Mouse (Mus musculus) limb, embryonic 14.5 days (tissue): ENCODE results near the gene Hipk3. TPM values are rescaled to one million over a fixed set of nuclear protein-coding genes. Genes with fewer than 3 reads are reported as not detected.

Experiments
- ATAC-seq: fragments of 200-750 bp; cut with Nextera tagmentation; 2 replicates; pipeline ENCODE4 v1.8.0; 2017; ENCODE audit warnings: low read depth, moderate number of reproducible peaks, moderate TSS enrichment; ENCODE audit not compliant: low FRiP score
- DNase-seq: peaks from one replicate; pipeline ENCODE4 v3.0.0-alpha.2; 2015; ENCODE audit warnings: low spot score
- H3K27ac ChIP-seq: fragments of 300-500 bp; sonication (generic); replicated peaks from 2 replicates; pipeline ENCODE4 v1.5.1; 2014; ENCODE audit warnings: low read depth, mild to moderate bottlenecking, low read length, moderate library complexity, mixed read lengths
- H3K27me3 ChIP-seq: fragments of 300-500 bp; sonication (generic); 2 replicates; pipeline ENCODE4 v1.6.1; 2014; ENCODE audit warnings: low read length, mixed read lengths; ENCODE audit not compliant: control insufficient read depth, insufficient read depth
- H3K36me3 ChIP-seq: fragments of 300-500 bp; sonication (generic); 2 replicates; pipeline ENCODE4 v1.6.1; 2014; ENCODE audit warnings: mild to moderate bottlenecking, low read length, moderate library complexity, mixed read lengths; ENCODE audit not compliant: control insufficient read depth, insufficient read depth
- H3K4me1 ChIP-seq: fragments of 300-500 bp; sonication (generic); 2 replicates; pipeline ENCODE4 v1.6.1; 2014; ENCODE audit warnings: antibody characterized with exemption, low read length, mixed read lengths; ENCODE audit not compliant: control insufficient read depth, insufficient read depth
- H3K4me2 ChIP-seq: fragments of 300-500 bp; sonication (generic); replicated peaks from 2 replicates; pipeline ENCODE4 v1.6.1; 2014; ENCODE audit warnings: low read depth, mild to moderate bottlenecking, low read length, moderate library complexity; ENCODE audit not compliant: severe bottlenecking
- H3K4me3 ChIP-seq: fragments of 300-500 bp; sonication (generic); replicated peaks from 2 replicates; pipeline ENCODE4 v1.5.1; 2014; ENCODE audit warnings: low read length
- H3K9ac ChIP-seq: fragments of 300-500 bp; sonication (generic); 2 replicates; pipeline ENCODE4 v1.6.1; 2014; ENCODE audit warnings: mild to moderate bottlenecking, low read depth, low read length, moderate library complexity; ENCODE audit not compliant: severe bottlenecking
- H3K9me3 ChIP-seq: fragments of 300-500 bp; sonication (generic); 2 replicates; pipeline ENCODE4 v1.6.1; 2016; ENCODE audit warnings: low read length; ENCODE audit not compliant: control insufficient read depth
- POLR2A ChIP-seq: fragments of 200-500 bp; IDR thresholded peaks from 2 replicates; pipeline ENCODE4 v1.8.0; 2012; ENCODE audit warnings: inconsistent platforms, mild to moderate bottlenecking, moderate library complexity, borderline replicate concordance; ENCODE audit not compliant: insufficient read depth, insufficient read length; ENCODE audit errors: extremely low read depth
- WGBS: fragments of 180-500 bp; shearing (Covaris S2); extraction: QIAGEN DNeasy Blood & Tissue Kit; methylation state at CpG from one replicate; pipeline ENCODE4 v1.1.7; 2014; 5-methylcytosine and 5-hydroxymethylcytosine counted together
- polyA plus RNA-seq, 2 experiments: library from polyadenylated mRNA; depleted of rRNA in 1 of 2; stranded (reverse) in 1 of 2; unstranded in 1 of 2; fragments of >200 nt; fragmentation: Nextera tagmentation in 1 of 2; extraction: Ambion mirVana in 1 of 2; gene quantifications; 2 replicates each; pipeline versions ENCODE4 v1.2.1 to v1.2.3; 2012 to 2014

Gene Hipk3
- polyA plus RNA-seq, 2 experiments = 26.2 to 31.4 TPM

- H3K27me3 ChIP-seq = no peaks in the 10 kb centered on the region
- peaks cover 6% of the 10 kb centered on the region; the same call in 1 of the 2 replicates for H3K4me1 ChIP-seq
- ATAC-seq (no peak), DNase-seq (no peak)
- TF ChIP-seq POLR2A = no peak
- no peak overlapping the region for H3K4me3 ChIP-seq
- H3K9me3 ChIP-seq = no peaks in the 10 kb centered on the region
- 68% methylated on average over 6 of the region's 6 CpGs for WGBS
- no peak overlapping the region for H3K4me2 ChIP-seq
- 0 out of 2 replicates have a peak overlapping the region, but pooled peaks have one; percentile 20 for H3K27ac ChIP-seq
- H3K9ac ChIP-seq = no peak overlapping the region
- peaks cover 15% of the 10 kb centered on the region for H3K36me3 ChIP-seq
Measured at GRCm38 (mm10) chr2:104472056-104472455, 22.2 kb downstream of the Hipk3 start.

- DNase-seq (no peak), ATAC-seq (no peak)
- WGBS = 94% methylated on average over 16 of the region's 16 CpGs
- Histone ChIP-seq H3K27me3 (no peaks in the 10 kb centered on the region), H3K4me2 (no peak overlapping the region), H3K36me3 (peaks cover 15% of the 10 kb centered on the region), H3K9me3 (no peaks in the 10 kb centered on the region), H3K4me1 (peaks cover 6% of the 10 kb centered on the region; the same call in 1 of the 2 replicates), H3K4me3 (no peak overlapping the region), H3K9ac (no peak overlapping the region), H3K27ac (no peak overlapping the region)
- no peak for TF ChIP-seq POLR2A
Measured at GRCm38 (mm10) chr2:104471161-104471560, 23.1 kb downstream of the Hipk3 start.

GRCm38 (mm10) chr2:104470536-104470935 is 23.7 kb downstream of the Hipk3 start:
- Histone ChIP-seq H3K36me3 (peaks cover 15% of the 10 kb centered on the region), H3K27ac (no peak overlapping the region), H3K4me1 (peaks cover 6% of the 10 kb centered on the region; the same call in 1 of the 2 replicates), H3K9me3 (no peaks in the 10 kb centered on the region), H3K27me3 (no peaks in the 10 kb centered on the region), H3K4me2 (no peak overlapping the region), H3K9ac (no peak overlapping the region), H3K4me3 (no peak overlapping the region)
- ATAC-seq = no peak
- WGBS = 94% methylated on average over 6 of the region's 6 CpGs
- no peak for TF ChIP-seq POLR2A
- DNase-seq = no peak

GRCm38 (mm10) chr2:104468419-104468818 is 25.8 kb downstream of the Hipk3 start:
- DNase-seq (no peak), ATAC-seq (no peak)
- H3K4me3 ChIP-seq = no peak overlapping the region
- H3K27ac ChIP-seq = no peak overlapping the region
- no peaks in the 10 kb centered on the region for H3K9me3 ChIP-seq
- 71% methylated on average over 5 of the region's 5 CpGs for WGBS
- H3K36me3 ChIP-seq = peaks cover 15% of the 10 kb centered on the region
- H3K9ac ChIP-seq = no peak overlapping the region
- TF ChIP-seq POLR2A = no peak
- no peak overlapping the region for H3K4me2 ChIP-seq
- peaks cover 6% of the 10 kb centered on the region; the same call in 1 of the 2 replicates for H3K4me1 ChIP-seq
- H3K27me3 ChIP-seq = no peaks in the 10 kb centered on the region

- DNase-seq (peak; percentile 23), ATAC-seq (no peak)
- WGBS = 36% methylated on average over 9 of the region's 9 CpGs
- no peaks in the 10 kb centered on the region for H3K9me3 ChIP-seq
- H3K4me1 ChIP-seq = peaks cover 5% of the 10 kb centered on the region; the same call in 1 of the 2 replicates
- no peak overlapping the region for H3K4me3 ChIP-seq
- H3K36me3 ChIP-seq = peaks cover 15% of the 10 kb centered on the region
- TF ChIP-seq POLR2A = no peak
- 0 out of 2 replicates have a peak overlapping the region, but pooled peaks have one; percentile 43 for H3K27ac ChIP-seq
- H3K9ac ChIP-seq = no peak overlapping the region
- H3K4me2 ChIP-seq = no peak overlapping the region
- H3K27me3 ChIP-seq = no peaks in the 10 kb centered on the region
Measured at GRCm38 (mm10) chr2:104466908-104467616, 27.2 kb downstream of the Hipk3 start.
